Mouse (Mus musculus) limb, embryonic 14.5 days (tissue): Measurements from ENCODE around the gene Ly9. TPM values are rescaled to one million over a fixed set of nuclear protein-coding genes. Genes with fewer than 3 reads are reported as not detected.
A peak's percentile ranks its signal among the peaks of the same experiment; 100 is the strongest.

Experiments
- ATAC-seq: fragments of 200-750 bp; cut with Nextera tagmentation; 2 replicates; pipeline ENCODE4 v1.8.0; 2017; ENCODE audit warnings: low read depth, moderate number of reproducible peaks, moderate TSS enrichment; ENCODE audit not compliant: low FRiP score
- DNase-seq: peaks from one replicate; pipeline ENCODE4 v3.0.0-alpha.2; 2015; ENCODE audit warnings: low spot score
- H3K27ac ChIP-seq: fragments of 300-500 bp; sonication (generic); replicated peaks from 2 replicates; pipeline ENCODE4 v1.5.1; 2014; ENCODE audit warnings: low read depth, mild to moderate bottlenecking, low read length, moderate library complexity, mixed read lengths
- H3K27me3 ChIP-seq: fragments of 300-500 bp; sonication (generic); 2 replicates; pipeline ENCODE4 v1.6.1; 2014; ENCODE audit warnings: low read length, mixed read lengths; ENCODE audit not compliant: control insufficient read depth, insufficient read depth
- H3K36me3 ChIP-seq: fragments of 300-500 bp; sonication (generic); 2 replicates; pipeline ENCODE4 v1.6.1; 2014; ENCODE audit warnings: mild to moderate bottlenecking, low read length, moderate library complexity, mixed read lengths; ENCODE audit not compliant: control insufficient read depth, insufficient read depth
- H3K4me1 ChIP-seq: fragments of 300-500 bp; sonication (generic); 2 replicates; pipeline ENCODE4 v1.6.1; 2014; ENCODE audit warnings: antibody characterized with exemption, low read length, mixed read lengths; ENCODE audit not compliant: control insufficient read depth, insufficient read depth
- H3K4me2 ChIP-seq: fragments of 300-500 bp; sonication (generic); replicated peaks from 2 replicates; pipeline ENCODE4 v1.6.1; 2014; ENCODE audit warnings: low read depth, mild to moderate bottlenecking, low read length, moderate library complexity; ENCODE audit not compliant: severe bottlenecking
- H3K4me3 ChIP-seq: fragments of 300-500 bp; sonication (generic); replicated peaks from 2 replicates; pipeline ENCODE4 v1.5.1; 2014; ENCODE audit warnings: low read length
- H3K9ac ChIP-seq: fragments of 300-500 bp; sonication (generic); 2 replicates; pipeline ENCODE4 v1.6.1; 2014; ENCODE audit warnings: mild to moderate bottlenecking, low read depth, low read length, moderate library complexity; ENCODE audit not compliant: severe bottlenecking
- H3K9me3 ChIP-seq: fragments of 300-500 bp; sonication (generic); 2 replicates; pipeline ENCODE4 v1.6.1; 2016; ENCODE audit warnings: low read length; ENCODE audit not compliant: control insufficient read depth
- POLR2A ChIP-seq: fragments of 200-500 bp; IDR thresholded peaks from 2 replicates; pipeline ENCODE4 v1.8.0; 2012; ENCODE audit warnings: inconsistent platforms, mild to moderate bottlenecking, moderate library complexity, borderline replicate concordance; ENCODE audit not compliant: insufficient read depth, insufficient read length; ENCODE audit errors: extremely low read depth
- WGBS: fragments of 180-500 bp; shearing (Covaris S2); extraction: QIAGEN DNeasy Blood & Tissue Kit; methylation state at CpG from one replicate; pipeline ENCODE4 v1.1.7; 2014; 5-methylcytosine and 5-hydroxymethylcytosine counted together
- polyA plus RNA-seq, 2 experiments: library from polyadenylated mRNA; depleted of rRNA in 1 of 2; stranded (reverse) in 1 of 2; unstranded in 1 of 2; fragments of >200 nt; fragmentation: Nextera tagmentation in 1 of 2; extraction: Ambion mirVana in 1 of 2; gene quantifications; 2 replicates each; pipeline versions ENCODE4 v1.2.1 to v1.2.3; 2012 to 2014

The Ly9 gene
- polyA plus RNA-seq, 2 experiments, result 0.12 to 0.82 TPM

- no peak overlapping the region for H3K27ac ChIP-seq
- H3K4me3 ChIP-seq, result no peak overlapping the region
- H3K27me3 ChIP-seq, result no peaks in the 10 kb centered on the region
- no peak for ATAC-seq
- WGBS, result 86% methylated on average over 8 of the region's 8 CpGs
- no peaks in the 10 kb centered on the region for H3K4me1 ChIP-seq
- no peak for DNase-seq
- H3K4me2 ChIP-seq, result no peak overlapping the region
- TF ChIP-seq POLR2A, result no peak
- H3K9me3 ChIP-seq, result no peaks in the 10 kb centered on the region
- H3K36me3 ChIP-seq, result no peaks in the 10 kb centered on the region
- H3K9ac ChIP-seq, result no peak overlapping the region
These were observed 11.8 kb upstream of the Ly9 start for GRCm38 (mm10) chr1:171619001-171619400.

DNA sequence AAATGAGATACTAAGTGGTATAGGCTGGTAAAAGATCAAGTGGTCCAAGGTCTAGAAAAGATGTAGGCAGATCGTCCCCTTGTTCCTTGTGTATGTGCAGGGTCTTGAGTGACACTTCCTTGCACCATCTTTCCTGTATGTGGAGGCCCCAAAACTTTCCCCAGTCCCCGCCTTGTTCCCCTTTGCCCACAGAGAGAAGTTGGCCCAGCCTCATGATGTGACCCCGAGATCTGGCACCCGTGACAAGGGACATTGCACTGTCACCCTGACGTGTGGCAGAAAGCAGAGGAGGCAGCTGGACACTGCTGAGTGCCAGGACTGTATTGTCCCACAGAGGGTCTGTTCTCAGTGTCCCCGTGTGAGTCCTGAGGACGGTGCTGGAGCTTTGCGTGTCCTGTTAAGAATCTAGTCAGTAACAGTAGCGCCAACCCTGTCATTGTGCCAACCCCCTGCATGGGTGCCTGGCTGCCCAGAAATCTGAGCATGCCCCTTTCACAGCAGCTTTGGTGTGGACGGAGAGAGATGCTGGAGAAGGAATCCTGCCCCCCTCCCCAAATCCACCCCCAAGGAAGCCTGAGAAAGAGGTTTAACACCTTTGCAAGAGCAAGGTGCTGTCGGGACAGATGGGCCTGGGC, 9.8 kb upstream of the Ly9 start:
- 78% methylated on average over 11 of the region's 11 CpGs for WGBS
- no peak for ATAC-seq
- no peak for TF ChIP-seq POLR2A

DNA sequence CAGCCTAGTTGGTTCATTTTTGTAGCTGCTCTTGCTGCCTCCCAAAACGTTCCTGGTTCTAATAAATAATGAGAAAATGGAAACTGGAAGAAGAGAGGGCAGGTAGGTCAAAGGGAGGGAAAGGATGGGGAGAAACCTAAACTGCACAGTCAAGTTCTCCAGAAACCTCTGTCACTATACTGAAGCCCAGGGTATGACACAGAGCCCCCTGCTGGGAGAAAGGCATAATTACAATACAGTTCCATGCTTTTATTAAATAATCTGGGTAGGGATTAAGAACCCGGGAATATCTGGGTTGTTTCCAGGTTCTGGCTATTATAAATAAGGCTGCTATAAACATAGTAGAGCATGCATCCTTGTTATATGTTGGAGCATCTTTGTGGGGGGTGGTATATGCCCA, 6.8 kb upstream of the Ly9 start:
- Histone ChIP-seq H3K36me3 (no peaks in the 10 kb centered on the region), H3K9me3 (no peaks in the 10 kb centered on the region), H3K4me1 (no peaks in the 10 kb centered on the region), H3K9ac (no peak overlapping the region), H3K4me3 (no peak overlapping the region), H3K4me2 (no peak overlapping the region), H3K27me3 (no peaks in the 10 kb centered on the region), H3K27ac (no peak overlapping the region)
- ATAC-seq, result no peak
- no peak for TF ChIP-seq POLR2A
- peak; percentile 8 for DNase-seq
- WGBS, result 35% methylated on average over 2 of the region's 2 CpGs

More for the DNA sequence above, 9.8 kb upstream of the Ly9 start:
- Histone ChIP-seq H3K4me1 (no peaks in the 10 kb centered on the region), H3K27ac (no peak overlapping the region), H3K4me2 (no peak overlapping the region), H3K9ac (no peak overlapping the region), H3K36me3 (no peaks in the 10 kb centered on the region), H3K9me3 (no peaks in the 10 kb centered on the region), H3K27me3 (no peaks in the 10 kb centered on the region), H3K4me3 (no peak overlapping the region)
- DNase-seq, result no peak

GRCm38 (mm10) chr1:171610781-171611180, 3.6 kb upstream of the Ly9 start:
- no peak for DNase-seq

DNA sequence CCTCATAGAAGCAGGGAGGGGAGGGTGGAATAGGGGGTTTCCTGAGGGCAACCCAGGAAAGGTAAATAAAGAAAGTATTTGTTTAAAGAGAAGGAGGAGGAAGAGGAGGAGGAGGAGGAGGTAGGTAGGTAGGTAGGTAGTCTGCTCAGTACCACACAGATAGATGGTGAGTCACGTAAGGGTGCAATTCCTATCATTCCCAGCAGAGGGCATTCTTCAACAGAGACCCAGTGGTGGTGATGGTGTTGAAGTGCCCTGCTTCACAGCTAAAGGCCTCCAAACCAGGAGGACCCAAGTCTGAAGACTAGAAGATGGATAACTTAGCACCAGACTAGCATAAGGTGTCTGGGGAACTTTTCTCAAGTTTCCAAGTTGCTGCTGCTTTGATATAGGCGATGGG, 2.8 kb upstream of the Ly9 start:
- H3K9ac ChIP-seq, result no peak overlapping the region
- H3K4me3 ChIP-seq, result no peak overlapping the region
- H3K9me3 ChIP-seq, result no peaks in the 10 kb centered on the region
- H3K27ac ChIP-seq, result no peak overlapping the region
- H3K36me3 ChIP-seq, result no peaks in the 10 kb centered on the region
- TF ChIP-seq POLR2A, result no peak
- no peaks in the 10 kb centered on the region for H3K4me1 ChIP-seq
- DNase-seq (no peak), ATAC-seq (no peak)
- no peak overlapping the region for H3K4me2 ChIP-seq
- no peaks in the 10 kb centered on the region for H3K27me3 ChIP-seq
- 95% methylated on average over 2 of the region's 2 CpGs for WGBS

More at GRCm38 (mm10) chr1:171610781-171611180, 3.6 kb upstream of the Ly9 start:
- ATAC-seq, result no peak
- WGBS, result 40% methylated on average over 1 of the region's 1 CpGs
- no peaks in the 10 kb centered on the region for H3K27me3 ChIP-seq
- no peaks in the 10 kb centered on the region for H3K4me1 ChIP-seq
- no peaks in the 10 kb centered on the region for H3K9me3 ChIP-seq
- no peak overlapping the region for H3K27ac ChIP-seq
- no peak overlapping the region for H3K9ac ChIP-seq
- TF ChIP-seq POLR2A, result no peak
- H3K4me2 ChIP-seq, result no peak overlapping the region
- no peaks in the 10 kb centered on the region for H3K36me3 ChIP-seq
- H3K4me3 ChIP-seq, result no peak overlapping the region
